Comparison of ENCODE assay signal across 23 mouse cellular contexts in genomic region chr2:165974383-165974782, GRCm38 (mm10). TPM values are rescaled to one million over a fixed set of nuclear protein-coding genes. Genes with fewer than 3 reads are reported as not detected.
DNase-seq lines count a peak whose midpoint lies in the region; ATAC-seq and TF ChIP-seq lines count a peak whose summit lies in the region.
"Had no signal": no experiment of that assay in that cellular context is flagged by ENCODE, and none has a peak within 500 bp of the region (broad histone marks: within the 10 kb centered on the region; RNA-seq: fewer than 3 reads in every experiment).

No protein-coding gene starts in this region.

- no peak overlapping the region for H3K4me2 ChIP-seq in stomach, embryonic 14.5 days (replicated peaks; ENCODE audit: low read depth, low read length)
- H3K4me2 ChIP-seq in stomach, embryonic 16.5 days (ENCODE audit: low read depth, low read length), result no peak overlapping the region
- H3K4me2 ChIP-seq: embryonic facial prominence, embryonic 12.5 days; forebrain, embryonic 13.5 days; forebrain, embryonic 15.5 days had no signal

- TF ChIP-seq EP300 in ES-Bruce4 (IDR thresholded peaks at IDR 0.05; ENCODE audit: insufficient read depth, low read depth, low read length), result no peak

- peak overlapping the region; percentile 60 for H3K27ac ChIP-seq in ES-Bruce4 (ENCODE audit: insufficient read depth, low read length)
- no peak overlapping the region for H3K27ac ChIP-seq in stomach, embryonic 14.5 days (ENCODE audit: low read length)
- H3K27ac ChIP-seq in stomach, embryonic 16.5 days (ENCODE audit: low read length), result no peak overlapping the region; the same call in 1 of the 2 replicates
- no peak overlapping the region for H3K27ac ChIP-seq in heart, embryonic 10.5 days
- H3K27ac ChIP-seq: embryonic facial prominence, embryonic 10.5 days; embryonic facial prominence, embryonic 12.5 days; forebrain, embryonic 13.5 days; forebrain, embryonic 15.5 days had no signal

- ATAC-seq in stomach, embryonic 14.5 days (ENCODE audit: insufficient number of reproducible peaks, insufficient read depth, low FRiP score, low read depth), result peak; percentile 69
- peak; percentile 57; the same call in 1 of the 2 replicates for ATAC-seq in stomach, embryonic 16.5 days (ENCODE audit: insufficient read depth, low FRiP score)
- ATAC-seq: activated CD4-positive, CD25-positive, alpha-beta regulatory T cell, adult 4 months; forebrain, embryonic 13.5 days; forebrain, embryonic 15.5 days; Patski had no signal

- H3K4me3 ChIP-seq in ES-Bruce4 (ENCODE audit: low read depth, low read length), result no peak overlapping the region
- no peak overlapping the region for H3K4me3 ChIP-seq in stomach, embryonic 14.5 days (ENCODE audit: low read depth, low read length)
- H3K4me3 ChIP-seq in stomach, embryonic 16.5 days (replicated peaks; ENCODE audit: low read length), result no peak overlapping the region
- H3K4me3 ChIP-seq in heart, embryonic 10.5 days, result no peak overlapping the region
- H3K4me3 ChIP-seq: embryonic facial prominence, embryonic 10.5 days; embryonic facial prominence, embryonic 12.5 days; forebrain, embryonic 13.5 days; forebrain, embryonic 15.5 days had no signal

- TF ChIP-seq CTCF in ES-Bruce4 (IDR thresholded peaks at IDR 0.05; ENCODE audit: low read depth, low read length), result no peak

- 76% methylated on average over 1 of the region's 1 CpGs for WGBS in stomach, embryonic 14.5 days
- 54% methylated on average over 1 of the region's 1 CpGs for WGBS in stomach, embryonic 16.5 days
- 86% methylated on average over 1 of the region's 1 CpGs for whole genome bisulfite sequencing in heart, embryonic 10.5 days

- no peaks in the 10 kb centered on the region; the same call in 1 of the 2 replicates for H3K9me3 ChIP-seq in ES-Bruce4 (replicated peaks; ENCODE audit: control insufficient read depth, insufficient read depth, low read length, poor library complexity, severe bottlenecking)
- H3K9me3 ChIP-seq in stomach, embryonic 14.5 days (ENCODE audit: control insufficient read depth, low read depth, low read length), result no peaks in the 10 kb centered on the region
- no peaks in the 10 kb centered on the region for H3K9me3 ChIP-seq in stomach, embryonic 16.5 days (replicated peaks; ENCODE audit: control insufficient read depth, low read length)
- H3K9me3 ChIP-seq in heart, embryonic 10.5 days, result no peaks in the 10 kb centered on the region
- H3K9me3 ChIP-seq: embryonic facial prominence, embryonic 10.5 days; embryonic facial prominence, embryonic 12.5 days; forebrain, embryonic 15.5 days had no signal

- H3K4me1 ChIP-seq in ES-Bruce4 (ENCODE audit: control insufficient read depth, insufficient read depth, low read length), result peaks cover 9% of the 10 kb centered on the region
- 0 out of 2 replicates have a peak, but pooled peaks cover 2% of the 10 kb centered on the region for H3K4me1 ChIP-seq in stomach, embryonic 14.5 days (ENCODE audit: control insufficient read depth, insufficient read depth, low read length)
- peaks cover 6% of the 10 kb centered on the region; the same call in 1 of the 2 replicates for H3K4me1 ChIP-seq in stomach, embryonic 16.5 days (ENCODE audit: control insufficient read depth, insufficient read depth, low read length)
- peaks cover 21% of the 10 kb centered on the region for H3K4me1 ChIP-seq in heart, embryonic 10.5 days
- H3K4me1 ChIP-seq: embryonic facial prominence, embryonic 12.5 days; forebrain, embryonic 13.5 days; forebrain, embryonic 15.5 days had no signal

- peak; percentile 77 for DNase-seq in lung, postnatal 36 days
- no peak for DNase-seq in lung, postnatal 4 days
- DNase-seq in left cerebral cortex, adult 8-10 months (ENCODE audit: low spot score in 2 of 2), result no peak
- DNase-seq in spleen, adult 18-20 months, result no peak
- DNase-seq in heart, embryonic 10.5 days (ENCODE audit: low spot score), result no peak
- DNase-seq: adrenal gland, adult 8-10 months; adrenal gland, postnatal 14 days; adrenal gland, postnatal 36 days; cerebellum, adult 11-12 months; cerebellum, adult 2 months; cerebellum, adult 9-10 months; cerebellum, postnatal 10 days; cerebellum, postnatal 25 days had no signal

- TF ChIP-seq POLR2A in ES-Bruce4 (IDR thresholded peaks at IDR 0.05; ENCODE audit: insufficient read depth, low read length), result no peak

- no peaks in the 10 kb centered on the region for H3K36me3 ChIP-seq in ES-Bruce4 (ENCODE audit: control insufficient read depth, insufficient read depth, low read length, poor library complexity, severe bottlenecking)
- no peaks in the 10 kb centered on the region for H3K36me3 ChIP-seq in stomach, embryonic 14.5 days (ENCODE audit: control insufficient read depth, insufficient read depth, low read length)
- H3K36me3 ChIP-seq in stomach, embryonic 16.5 days (ENCODE audit: control insufficient read depth, insufficient read depth, low read length), result no peaks in the 10 kb centered on the region
- no peaks in the 10 kb centered on the region for H3K36me3 ChIP-seq in heart, embryonic 10.5 days
- H3K36me3 ChIP-seq: embryonic facial prominence, embryonic 10.5 days; embryonic facial prominence, embryonic 12.5 days; forebrain, embryonic 15.5 days; G1E had no signal

- no peaks in the 10 kb centered on the region for H3K27me3 ChIP-seq in ES-Bruce4 (ENCODE audit: control insufficient read depth, insufficient read depth, low read length, poor library complexity, severe bottlenecking)
- H3K27me3 ChIP-seq in stomach, embryonic 14.5 days (ENCODE audit: control insufficient read depth, insufficient read depth, low read length), result no peaks in the 10 kb centered on the region
- H3K27me3 ChIP-seq in stomach, embryonic 16.5 days (ENCODE audit: control insufficient read depth, insufficient read depth, low read length), result no peaks in the 10 kb centered on the region
- no peaks in the 10 kb centered on the region for H3K27me3 ChIP-seq in heart, embryonic 10.5 days (ENCODE audit: insufficient read depth, poor library complexity, severe bottlenecking)
- H3K27me3 ChIP-seq: embryonic facial prominence, embryonic 12.5 days; forebrain, embryonic 13.5 days; forebrain, embryonic 15.5 days; Patski had no signal

- no peak overlapping the region for H3K9ac ChIP-seq in ES-Bruce4 (ENCODE audit: low read depth, poor library complexity, severe bottlenecking)
- no peak overlapping the region for H3K9ac ChIP-seq in stomach, embryonic 14.5 days (replicated peaks; ENCODE audit: low read depth, low read length)
- no peak overlapping the region for H3K9ac ChIP-seq in stomach, embryonic 16.5 days (ENCODE audit: low read length)
- H3K9ac ChIP-seq: embryonic facial prominence, embryonic 12.5 days; forebrain, embryonic 13.5 days; forebrain, embryonic 15.5 days had no signal

RNA-seq across cellular contexts. Expression of gene Ncoa3, which starts 18.1 kb away (rescaled TPM):
- 118 and 124 TPM in 2 replicates for polyA plus RNA-seq in ES-Bruce4 (2011; ENCODE audit: insufficient read depth, insufficient read length, low read depth, missing spikeins)
- polyA plus RNA-seq in stomach, embryonic 14.5 days (2014; fragmentation: Nextera tagmentation; extraction: Ambion mirVana), result 22.8 and 25.7 TPM in 2 replicates
- 15.7 and 15.9 TPM in 2 replicates for polyA plus RNA-seq in stomach, embryonic 16.5 days (2015; fragmentation: Nextera tagmentation; extraction: Ambion mirVana)
- total RNA-seq in left cerebral cortex, adult 8-10 months (2022), result 10 to 100 TPM; 33.3 to 35.9 (median 34.5) TPM
- 14.8 and 15.8 TPM in 2 replicates for polyA plus RNA-seq in heart, embryonic 10.5 days (2016; fragmentation: Nextera tagmentation; extraction: Ambion mirVana)
